Mouse (Mus musculus): ENCODE results near the gene Pwp2.

The Pwp2 gene

DNA sequence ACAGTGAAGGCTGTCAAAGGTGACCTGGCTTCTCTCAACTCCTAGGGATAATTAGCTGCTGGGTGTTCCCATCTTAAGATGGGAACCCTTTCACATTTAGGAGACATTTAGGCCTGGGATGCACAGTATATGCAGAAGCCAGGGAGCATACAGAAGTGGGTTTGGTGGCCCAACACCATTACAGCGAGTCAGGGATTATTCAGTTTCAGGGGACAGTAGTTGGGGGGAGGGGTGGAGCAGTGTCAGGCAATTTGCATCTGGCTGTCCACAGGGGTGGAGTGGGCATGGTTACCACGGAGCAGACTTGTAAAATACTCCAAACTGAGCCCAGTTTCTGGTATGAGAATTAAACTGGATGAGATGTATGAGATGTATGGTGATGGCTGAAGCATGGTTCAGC lies 14.5 kb downstream of the Pwp2 start:
- DNase-seq, result no peak

DNA sequence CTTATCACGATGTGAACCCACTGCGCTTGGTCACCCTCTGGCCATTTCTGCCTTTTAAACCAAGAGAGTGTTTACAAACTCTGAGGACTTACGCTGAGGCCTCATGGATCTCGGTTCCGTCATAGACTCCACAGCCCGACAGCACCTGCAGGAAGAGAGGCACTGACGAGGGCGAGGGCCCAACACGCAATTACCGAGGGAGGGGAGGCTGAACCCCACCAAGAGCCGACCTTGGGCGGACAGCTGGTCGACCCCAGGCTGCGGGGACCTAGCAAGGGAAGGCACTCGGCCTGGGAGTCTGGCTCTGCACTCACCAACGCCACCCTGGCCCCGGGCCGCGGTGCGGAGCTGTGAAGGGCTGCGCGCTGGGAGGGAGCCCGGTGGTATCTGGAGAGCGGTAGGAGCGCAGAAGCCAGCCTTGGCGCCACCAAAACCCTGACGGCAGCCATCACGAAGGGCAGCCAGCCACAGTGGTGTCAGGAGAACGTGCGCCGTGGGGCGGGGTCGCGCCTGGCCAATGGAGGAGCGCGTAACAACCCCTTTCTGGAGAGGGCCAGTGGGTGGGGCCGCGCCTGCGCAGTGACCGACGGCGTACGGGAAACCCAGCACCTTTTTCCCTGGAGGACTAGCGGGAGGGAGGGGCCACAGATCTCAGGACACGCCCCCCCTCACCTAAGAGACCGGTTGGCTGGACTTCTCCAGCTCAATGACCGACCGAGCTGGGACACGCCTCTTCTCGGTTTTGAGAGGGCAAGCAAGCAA lies 15.5 kb downstream of the Pwp2 start, which contains the start of gene D10Jhu81e:
Gene D10Jhu81e, minus strand, starts transcription at position 502 of the 762 bp plus-strand sequence.
- DNase-seq, result peak; percentile 100

DNA sequence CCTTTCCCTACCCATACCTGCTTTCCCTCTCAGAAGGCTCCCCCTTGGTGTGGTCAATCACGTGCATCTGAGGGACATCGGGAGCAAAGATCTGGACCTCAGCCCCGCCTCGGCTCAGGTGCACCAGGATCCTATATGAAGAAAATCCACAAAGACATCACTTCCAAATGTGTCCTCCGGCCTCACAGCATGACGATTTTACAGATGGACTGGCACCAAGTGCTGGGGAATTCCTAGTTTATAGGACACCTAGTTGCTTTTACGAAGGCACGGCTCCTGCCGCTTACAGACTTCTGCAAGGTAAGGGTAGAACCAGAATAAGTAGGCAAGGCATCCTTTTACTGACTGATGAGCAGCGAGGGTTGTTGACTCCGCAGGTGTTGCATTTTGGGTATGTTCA lies 16.2 kb downstream of the Pwp2 start:
- DNase-seq, result no peak

DNA sequence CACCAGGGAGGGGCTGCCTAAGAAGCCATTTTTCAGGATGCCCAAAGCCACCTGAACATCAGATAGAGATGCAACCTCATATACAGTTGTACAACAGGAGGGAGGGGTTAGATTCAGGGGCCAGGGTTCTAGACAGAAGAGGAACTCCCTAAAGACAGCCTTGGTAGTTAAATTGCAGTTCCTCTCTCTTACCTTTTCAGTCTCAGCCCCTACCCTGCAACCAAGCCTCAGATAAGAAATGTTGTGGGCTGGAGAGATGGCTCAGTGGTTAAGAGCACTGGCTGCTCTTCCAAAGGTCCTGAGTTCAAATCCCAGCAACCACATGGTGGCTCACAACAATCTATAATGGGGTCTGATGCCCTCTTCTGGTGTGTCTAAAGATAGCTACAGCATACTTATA lies 17.2 kb downstream of the Pwp2 start:
- DNase-seq, result no peak

DNA sequence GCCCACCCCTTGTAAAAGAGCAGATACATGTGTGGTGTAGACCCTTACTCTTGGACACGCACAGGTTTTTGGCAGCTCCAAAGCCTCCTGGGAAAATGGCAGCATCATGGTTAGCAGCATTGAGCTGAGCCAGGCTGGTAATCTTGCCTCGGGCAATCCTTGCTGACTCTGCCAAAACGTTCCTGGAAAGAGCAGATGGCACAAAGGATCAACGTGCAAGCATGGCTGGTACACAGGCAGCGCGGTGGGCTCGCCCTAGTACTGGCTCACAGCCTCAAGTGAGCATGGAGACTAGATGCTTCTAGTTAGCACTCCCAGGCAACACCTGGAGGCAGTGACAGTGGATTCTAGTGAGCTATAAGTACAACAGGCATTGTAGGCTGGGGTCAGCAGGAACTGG lies 17.6 kb downstream of the Pwp2 start:
- DNase-seq, result no peak

DNA sequence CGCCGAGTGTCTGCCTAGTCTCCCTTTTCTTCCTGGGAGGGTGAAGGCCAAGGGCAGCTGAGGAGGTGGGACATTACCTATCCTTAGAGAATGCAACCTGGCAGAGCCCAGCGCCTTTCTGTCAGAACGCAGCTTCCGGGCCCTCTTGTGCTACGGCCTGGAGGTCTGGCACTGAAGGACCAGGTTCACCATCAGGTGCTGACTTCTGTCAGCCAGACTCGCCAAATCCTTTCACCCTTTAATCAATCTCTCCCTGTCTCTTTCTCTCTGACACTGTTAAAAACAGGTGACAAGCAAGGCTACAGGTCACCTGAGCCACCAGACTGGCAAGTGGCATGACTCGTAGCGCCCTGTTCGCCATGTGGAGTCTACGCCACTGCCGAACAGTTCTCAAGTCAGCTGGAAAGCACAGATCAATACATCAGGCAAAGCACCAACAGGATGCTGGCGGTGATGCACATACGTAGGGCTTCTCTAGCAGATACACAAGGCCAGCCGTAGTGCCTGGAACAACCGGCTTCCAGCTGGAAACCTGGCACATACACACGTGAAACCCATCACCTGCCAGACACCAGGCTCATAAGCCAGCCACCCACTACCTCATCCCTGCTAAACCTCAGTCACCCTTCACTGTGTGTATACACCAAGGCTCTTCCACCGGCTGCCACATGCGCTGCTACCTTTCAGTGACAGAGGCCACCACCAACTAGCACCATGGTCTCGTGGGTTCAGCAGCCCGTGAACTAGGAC lies 19.5 kb downstream of the Pwp2 start:
- no peak for DNase-seq

DNA sequence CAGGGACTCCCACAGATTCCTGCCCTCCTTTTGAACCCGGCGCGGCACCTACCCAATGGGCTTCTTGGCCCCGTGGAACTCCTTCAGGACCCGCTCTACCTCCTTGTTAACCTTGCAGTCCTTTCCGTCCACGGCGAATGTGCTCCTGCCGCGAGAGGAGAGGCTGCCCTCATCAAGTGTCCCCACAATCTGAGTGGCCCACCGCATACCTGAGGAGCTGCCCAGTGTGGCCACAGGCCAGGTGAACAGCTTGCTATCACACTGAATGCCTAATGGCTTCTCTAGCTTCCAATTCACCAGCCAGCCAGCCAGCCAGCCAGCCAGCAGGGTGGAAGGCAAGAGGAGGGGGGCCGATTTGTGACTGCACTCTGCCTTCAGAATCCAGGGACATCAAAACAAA lies 20.2 kb downstream of the Pwp2 start:
- DNase-seq, result no peak

DNA sequence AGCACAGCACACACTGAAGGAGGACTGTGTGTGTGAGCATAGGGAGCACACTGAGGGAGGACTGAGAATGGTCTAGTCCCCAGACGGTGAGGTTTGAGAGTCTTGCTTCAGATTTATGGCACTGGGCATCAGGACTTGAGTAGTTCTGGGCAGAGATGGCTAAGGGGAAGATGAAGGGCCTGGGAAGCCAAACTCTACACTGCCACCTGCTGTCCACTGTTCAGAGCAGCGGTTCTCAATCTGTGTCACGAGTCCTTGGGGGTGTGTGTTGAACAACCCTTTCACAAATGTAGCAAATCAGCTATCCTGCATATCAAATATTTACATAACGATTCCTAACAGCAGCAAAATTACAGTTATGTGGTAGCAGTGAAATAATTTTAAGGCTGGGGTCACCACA lies 21.0 kb downstream of the Pwp2 start:
- peak; percentile 80 for DNase-seq

DNA sequence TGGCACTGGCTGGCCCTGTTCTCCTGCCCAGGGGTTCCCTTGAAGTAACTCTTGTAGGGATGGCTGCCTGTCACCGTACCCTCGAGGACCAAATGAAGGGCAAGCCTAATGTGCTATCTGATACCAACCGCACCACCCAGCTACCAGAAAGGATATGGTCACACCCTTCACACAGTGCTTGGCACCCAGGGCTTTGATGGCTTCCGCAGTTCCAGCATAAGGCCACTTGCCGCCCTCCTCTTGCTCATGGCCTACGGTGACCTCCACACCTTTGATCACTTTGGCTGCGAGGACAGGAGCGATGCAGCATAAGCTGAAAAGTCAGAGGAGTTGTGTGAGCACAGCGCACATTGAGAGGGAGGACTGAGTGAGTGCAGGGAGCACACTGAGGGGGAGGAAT lies 21.7 kb downstream of the Pwp2 start:
- no peak for DNase-seq

DNA sequence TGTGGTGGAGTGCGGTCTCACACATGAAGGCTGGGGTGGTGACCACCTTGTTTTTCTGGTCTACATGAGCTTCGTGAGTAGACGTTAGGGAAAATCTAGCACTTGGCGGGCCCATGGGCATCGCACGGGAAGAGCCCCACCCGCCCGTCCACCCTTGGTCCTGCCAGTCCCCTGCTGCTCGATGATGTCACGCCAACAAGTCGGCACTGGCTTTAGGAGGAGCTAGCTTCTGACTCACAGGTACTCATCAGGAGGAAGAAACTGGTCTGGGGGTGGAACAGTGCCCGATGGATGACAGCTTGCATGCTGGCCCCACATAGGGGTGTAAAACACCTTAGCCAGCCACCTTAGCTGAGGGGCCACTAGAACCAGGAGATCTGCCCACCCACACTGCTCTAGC lies 22.3 kb downstream of the Pwp2 start:
- no peak for DNase-seq

DNA sequence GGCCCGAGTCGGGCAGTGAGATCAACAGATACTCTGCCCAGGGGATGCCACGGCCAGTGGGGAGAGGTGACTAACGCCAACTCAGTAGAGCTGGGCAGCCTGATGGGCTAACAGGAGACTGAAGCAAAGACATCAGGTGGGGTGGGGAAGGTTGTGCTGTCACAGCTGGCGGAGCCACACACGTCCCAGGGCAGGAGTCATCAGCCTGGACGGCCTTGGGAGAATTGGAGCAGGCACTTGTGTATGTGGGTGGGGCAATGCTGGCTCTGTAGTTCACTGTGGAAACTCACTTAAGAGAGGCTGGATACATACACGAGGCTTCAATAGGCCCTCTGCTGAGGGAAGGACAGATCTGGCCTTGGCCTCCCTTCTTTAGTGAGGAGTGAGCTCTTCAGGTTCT lies 23.9 kb downstream of the Pwp2 start:
- DNase-seq, result no peak

DNA sequence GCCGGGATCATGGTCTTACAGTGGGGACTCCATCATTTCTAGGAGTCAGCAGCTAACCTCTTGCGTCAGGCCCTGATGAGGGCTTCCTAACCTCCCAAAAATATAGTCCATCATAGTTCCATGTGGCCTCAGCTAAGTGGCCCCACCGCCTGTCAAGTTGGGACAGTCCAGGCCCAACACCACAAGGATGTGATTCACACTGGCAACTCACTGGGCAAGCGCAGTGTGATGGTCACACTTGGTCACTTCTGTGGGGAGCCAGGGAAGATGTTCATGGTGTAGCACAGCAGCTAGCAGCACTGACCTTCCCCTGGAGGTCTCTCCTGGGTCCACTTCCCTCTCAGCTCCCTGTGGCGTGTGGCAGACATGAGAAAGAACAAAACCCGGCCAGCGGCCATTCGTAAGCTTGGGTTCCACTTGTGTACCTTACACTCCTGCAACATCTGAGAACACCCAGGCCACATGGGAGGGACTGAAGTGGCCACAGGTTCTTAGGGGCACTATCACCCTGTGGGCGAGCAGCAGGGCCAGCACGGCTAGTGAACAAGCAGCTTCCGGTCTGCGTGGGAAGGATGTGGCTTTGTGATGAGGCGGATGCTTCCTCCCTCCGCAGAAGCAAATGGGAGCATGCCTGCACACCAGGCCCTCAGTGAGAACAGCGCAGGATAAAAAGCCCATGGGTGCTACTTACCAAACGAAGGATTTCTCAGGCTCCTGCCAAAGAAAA lies 24.4 kb downstream of the Pwp2 start:
- DNase-seq, result peak; percentile 75

DNA sequence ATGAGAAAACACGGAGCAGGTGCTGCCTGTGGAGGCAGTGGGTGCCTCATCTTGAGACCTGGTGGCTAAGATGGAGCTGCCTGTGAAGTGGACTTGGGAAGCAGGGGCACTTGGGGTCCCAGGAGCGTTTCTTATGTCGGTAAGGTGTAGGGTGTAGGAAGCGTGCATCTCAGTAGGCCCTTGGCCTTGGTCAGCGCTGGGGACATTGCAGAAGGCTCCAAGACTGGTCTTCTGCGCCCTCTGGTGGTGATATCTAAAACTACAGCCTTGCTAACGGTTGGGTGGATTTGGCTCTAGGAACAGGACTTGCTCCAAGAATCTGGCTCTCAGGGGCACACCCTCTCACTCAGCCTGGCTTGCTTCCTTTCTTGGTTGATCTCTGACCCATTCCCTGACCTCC lies 25.0 kb downstream of the Pwp2 start:
- DNase-seq, result peak; percentile 85

DNA sequence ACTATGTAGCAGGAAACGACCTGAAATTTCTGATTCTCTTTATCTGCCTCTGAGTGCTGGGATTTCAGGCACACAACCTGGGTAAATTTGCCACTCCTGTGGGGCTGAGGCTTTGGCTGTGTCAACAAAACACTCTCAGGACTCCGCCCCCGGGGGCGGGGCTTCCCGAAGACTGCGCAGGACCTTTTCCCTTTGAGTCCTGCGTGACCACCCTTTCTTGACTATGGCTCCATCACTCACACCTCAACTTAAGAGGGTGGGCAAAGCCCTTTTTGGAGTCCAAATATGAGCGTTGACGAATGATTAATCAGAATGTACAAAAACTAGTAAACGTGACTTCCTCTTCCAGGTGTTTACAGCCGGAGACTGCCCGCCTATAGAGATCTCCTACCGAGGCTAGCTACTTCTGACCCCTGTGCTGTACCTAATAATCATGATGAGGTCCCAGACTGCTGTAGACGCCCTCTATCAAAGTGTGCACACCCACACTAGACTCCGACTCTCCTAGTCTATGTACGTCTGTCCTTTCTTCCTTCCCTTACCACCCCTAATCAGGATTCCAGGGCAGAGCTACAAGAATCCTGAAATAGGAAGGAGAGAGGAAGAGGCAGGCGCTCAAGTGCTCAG lies 25.6 kb downstream of the Pwp2 start:
- DNase-seq, result peak; percentile 83

DNA sequence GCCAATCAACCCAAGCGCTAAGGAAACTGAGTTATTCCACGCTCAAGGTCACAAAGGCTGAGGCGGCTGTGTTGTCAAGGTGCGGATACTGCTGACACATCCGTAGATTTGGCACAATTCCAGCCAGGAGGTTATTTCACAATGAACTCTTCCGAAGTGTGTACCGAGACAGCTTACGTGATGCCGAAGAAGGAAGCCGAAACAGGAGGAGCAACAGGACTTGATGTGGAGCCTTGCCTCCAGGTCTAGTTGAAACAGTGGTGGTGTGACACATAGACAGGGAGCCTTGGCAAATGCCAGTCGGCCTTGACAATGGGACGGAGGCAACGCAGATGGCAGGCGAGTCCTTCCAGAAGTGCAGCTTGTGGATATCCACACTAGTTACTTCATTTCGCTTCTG lies 26.9 kb downstream of the Pwp2 start:
- no peak for DNase-seq

DNA sequence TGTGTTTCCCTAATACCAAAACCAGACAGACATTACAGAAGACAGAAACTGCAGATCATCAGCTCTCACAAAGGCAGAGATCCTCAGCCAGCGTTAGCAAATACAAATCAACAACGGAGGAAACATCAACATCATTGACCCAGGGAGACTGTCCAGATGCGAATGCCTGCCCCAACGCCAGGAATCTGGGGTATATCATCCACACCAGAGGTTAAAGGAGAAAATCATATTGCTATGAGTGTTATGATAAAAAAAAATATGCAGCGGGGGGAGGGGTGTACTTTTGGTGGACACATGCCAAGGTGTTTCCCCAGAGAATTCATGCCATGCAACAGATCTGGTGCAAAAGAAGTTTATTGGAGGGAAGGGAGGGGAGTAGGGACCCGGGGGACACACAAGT lies 28.0 kb downstream of the Pwp2 start:
- no peak for DNase-seq

DNA sequence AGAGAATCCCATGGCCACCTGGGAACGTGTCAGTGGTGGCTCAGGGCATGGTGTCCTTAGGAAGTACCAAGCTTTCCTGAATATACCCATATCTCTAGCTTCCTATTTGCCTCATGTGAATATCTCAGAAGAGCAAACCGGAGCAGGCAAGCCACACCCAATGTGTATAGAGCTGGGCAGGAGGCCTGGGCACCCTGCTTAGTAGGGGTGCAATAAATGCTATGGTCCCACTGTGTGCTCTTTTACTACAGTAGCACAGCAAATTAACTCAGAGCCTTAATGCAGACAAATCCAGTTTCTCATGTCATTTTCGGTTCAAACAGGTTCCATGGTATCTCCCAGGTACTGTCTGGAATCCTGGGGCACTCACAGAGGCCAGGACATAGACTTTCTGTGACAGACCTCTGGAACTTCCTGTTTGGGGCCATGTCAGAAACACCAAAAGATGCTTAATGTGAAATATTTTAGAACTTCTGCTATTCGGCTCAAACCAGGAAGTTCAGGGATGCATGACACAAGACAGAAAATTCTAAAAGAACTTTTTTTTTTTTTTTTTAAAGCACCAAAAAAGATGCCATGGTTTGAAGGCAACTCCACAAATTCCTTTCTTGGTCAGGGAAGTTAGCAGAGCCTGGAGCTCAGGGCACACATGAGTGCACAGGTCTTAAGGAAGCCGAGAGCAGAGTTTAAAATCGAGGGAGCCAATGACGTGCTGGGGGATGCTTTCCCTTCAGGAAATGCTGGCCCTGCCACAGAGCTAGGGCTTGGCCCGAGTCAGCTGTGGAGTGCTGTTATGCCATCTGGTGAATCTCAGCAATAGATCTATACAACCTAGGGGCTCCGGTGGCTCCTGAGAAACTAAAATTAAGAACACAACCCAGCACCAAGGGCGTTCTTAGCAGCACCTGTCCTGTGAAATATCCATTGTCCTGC lies 35.8 kb downstream of the Pwp2 start:
- DNase-seq, result peak; percentile 23

DNA sequence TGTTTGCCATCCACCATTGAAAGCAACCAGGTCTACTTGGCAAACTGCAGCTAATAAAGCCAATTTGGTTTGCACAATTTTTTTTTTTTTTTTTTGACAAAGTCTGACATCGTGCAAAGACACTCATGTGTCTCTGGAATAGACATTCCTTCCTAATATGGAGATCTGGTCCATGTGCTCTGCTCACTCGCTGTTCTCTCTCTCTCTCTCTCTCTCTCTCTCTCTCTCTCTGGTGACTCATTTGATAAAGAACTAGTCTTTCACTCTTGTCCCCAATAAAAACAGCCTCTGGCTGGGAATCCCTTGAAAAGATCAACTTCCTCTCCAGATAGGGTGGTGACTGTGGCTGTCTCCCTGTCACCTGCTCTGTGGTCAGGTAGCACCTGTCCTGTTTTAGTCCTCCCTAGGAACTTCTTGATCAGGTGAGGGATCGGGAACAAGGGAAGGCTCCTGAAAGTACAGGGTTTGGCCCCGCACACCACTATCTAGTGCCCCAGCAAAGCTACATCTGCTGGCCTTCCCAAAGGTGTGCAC lies 37.0 kb downstream of the Pwp2 start:
- no peak for DNase-seq

DNA sequence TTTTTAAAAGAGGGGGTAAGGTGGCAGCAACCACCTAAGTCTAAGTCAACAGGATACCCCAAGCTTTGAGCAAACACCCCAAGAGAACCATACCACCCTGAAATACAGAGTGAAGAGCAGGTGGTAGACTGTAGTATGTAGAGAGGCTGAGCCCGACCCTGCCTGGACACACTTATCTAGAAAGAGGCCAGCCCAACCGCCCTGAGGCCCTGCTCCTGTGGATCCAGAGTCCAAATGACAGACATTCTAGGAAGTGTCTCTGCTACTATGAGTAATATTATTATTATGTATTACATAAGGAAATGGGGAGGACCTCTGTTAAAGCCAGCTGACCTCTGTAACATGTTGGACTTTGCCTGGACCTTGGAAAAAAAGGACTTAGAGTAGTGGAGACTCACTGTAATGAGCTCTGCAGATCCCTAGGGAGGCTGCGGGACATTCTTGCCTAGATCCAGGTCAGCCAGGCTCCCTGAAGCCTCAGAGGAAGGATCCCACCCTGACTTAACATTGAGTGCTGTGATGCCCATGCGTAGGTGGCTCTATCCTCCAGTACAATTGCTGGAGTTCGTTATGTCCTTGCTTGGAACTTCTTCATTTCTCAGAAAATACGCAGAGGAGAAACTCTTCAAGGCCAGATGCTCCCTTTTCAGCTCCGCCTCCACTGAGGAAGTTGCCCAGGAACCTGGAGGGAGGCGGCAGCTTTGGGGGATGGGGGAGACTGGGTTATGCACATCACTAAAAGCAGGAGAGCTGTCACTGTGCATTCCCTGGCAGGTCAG lies 41.0 kb downstream of the Pwp2 start:
- peak; percentile 21 for DNase-seq

DNA sequence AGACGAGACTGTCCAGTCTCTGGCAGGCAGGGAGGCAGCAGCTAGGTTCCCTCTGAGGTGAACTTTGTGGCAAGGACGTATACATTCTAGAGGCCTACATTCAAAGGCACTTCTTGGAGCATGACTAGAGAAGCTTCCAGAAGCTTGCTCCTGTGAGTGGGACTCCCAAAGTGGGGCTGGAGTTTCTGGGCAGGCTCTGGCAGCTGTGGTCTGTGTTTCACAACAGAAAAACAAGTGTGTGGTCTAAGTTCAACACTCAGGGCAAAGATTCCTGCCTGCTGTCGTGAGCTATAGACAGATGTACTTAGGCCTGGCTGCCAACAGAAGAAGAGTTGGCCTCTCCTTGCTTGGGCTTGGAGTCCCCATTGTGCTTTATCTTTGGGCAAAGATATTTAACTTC lies 44.1 kb downstream of the Pwp2 start:
- DNase-seq, result no peak

DNA sequence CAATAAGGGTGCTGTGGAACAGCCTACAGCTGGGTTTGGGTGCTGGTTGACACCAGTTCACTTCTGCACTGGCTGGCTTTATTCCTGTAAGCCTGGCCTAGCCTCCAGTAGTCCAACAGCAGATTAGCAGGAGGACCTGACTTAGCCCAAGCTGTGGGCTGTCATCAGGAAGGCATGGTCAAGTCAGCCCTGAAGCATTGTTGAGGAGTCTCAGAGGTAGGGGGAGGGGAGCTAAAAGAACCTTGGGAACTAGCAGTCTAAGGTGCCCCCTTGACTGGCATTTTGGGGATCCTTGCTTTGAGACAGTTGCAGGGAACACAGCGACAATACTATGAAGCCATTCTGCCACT lies 44.7 kb downstream of the Pwp2 start:
- no peak for DNase-seq
